Mouse (Mus musculus): ENCODE measurements at regions not wholly inside any gene's neighbourhood (a gene's known extent, or its start where the extent isn't known, plus 50 kb on each side); places are given as distances from the start of the nearest gene placed in this dataset.

GRCm38 (mm10) chr10:96515164-96515922 lies 101.5 kb upstream of the Btg1 start:
- in situ Hi-C loops (cut with MboI; ENCODE audit: low sequenced_read_pairs in 2 of 2, unreplicated experiment in 2 of 2) = no loop called here
- no peak overlapping the region for H3K4me3 ChIP-seq (ENCODE audit: insufficient read depth in 1 of 2, low read depth in 1 of 2, low read length in 2 of 2, poor library complexity in 1 of 2, severe bottlenecking in 1 of 2)
- no peaks in the 10 kb centered on the region for H3K9me3 ChIP-seq (ENCODE audit: control insufficient read depth, insufficient read depth, low read depth, low read length)
- no peak overlapping the region for H3K9ac ChIP-seq (ENCODE audit: insufficient read depth, low read depth, low read length, poor library complexity, severe bottlenecking)
- H3K27ac ChIP-seq (ENCODE audit: insufficient read depth, low read depth, low read length, poor library complexity, severe bottlenecking) = no peak overlapping the region
- no peak for TF ChIP-seq HCFC1 (IDR thresholded peaks at IDR 0.05; ENCODE audit: borderline replicate concordance, insufficient read depth, low read length)
- no peak for TF ChIP-seq MAFK (IDR thresholded peaks at IDR 0.05; ENCODE audit: insufficient read depth, low read depth, low read length)
- no peak for TF ChIP-seq ZC3H11A (IDR thresholded peaks at IDR 0.05; ENCODE audit: borderline replicate concordance, low read depth, low read length)
- TF ChIP-seq ZNF384 (IDR thresholded peaks at IDR 0.05; ENCODE audit: low read depth, low read length) = no peak
- TF ChIP-seq CHD2 (IDR thresholded peaks at IDR 0.05; ENCODE audit: low read depth, low read length) = no peak
- no peaks in the 10 kb centered on the region for H3K4me1 ChIP-seq (ENCODE audit: control insufficient read depth in 2 of 2, insufficient read depth in 2 of 2, low read length in 2 of 2, poor library complexity in 1 of 2)
- DNase-seq (ENCODE audit: low read depth, low spot score) = no peak
- no peaks in the 10 kb centered on the region for H3K36me3 ChIP-seq (ENCODE audit: control insufficient read depth, insufficient read depth, low read length, poor library complexity, severe bottlenecking)

GRCm38 (mm10) chr10:96515923-96516258 lies 100.9 kb upstream of the Btg1 start:
- TF ChIP-seq CHD2 (IDR thresholded peaks at IDR 0.05; ENCODE audit: low read depth, low read length) (no peak), ZC3H11A (IDR thresholded peaks at IDR 0.05; ENCODE audit: borderline replicate concordance, low read depth, low read length) (no peak), MAFK (IDR thresholded peaks at IDR 0.05; ENCODE audit: insufficient read depth, low read depth, low read length) (no peak), HCFC1 (IDR thresholded peaks at IDR 0.05; ENCODE audit: borderline replicate concordance, insufficient read depth, low read length) (no peak)
- DNase-seq (ENCODE audit: low read depth, low spot score) = no peak
- H3K27ac ChIP-seq (ENCODE audit: insufficient read depth, low read depth, low read length, poor library complexity, severe bottlenecking) = no peak overlapping the region
- in situ Hi-C loops (cut with MboI; ENCODE audit: low sequenced_read_pairs in 2 of 2, unreplicated experiment in 2 of 2) = no loop called here
- no peak overlapping the region for H3K9ac ChIP-seq (ENCODE audit: insufficient read depth, low read depth, low read length, poor library complexity, severe bottlenecking)
- H3K4me3 ChIP-seq (ENCODE audit: insufficient read depth in 1 of 2, low read depth in 1 of 2, low read length in 2 of 2, poor library complexity in 1 of 2, severe bottlenecking in 1 of 2) = no peak overlapping the region
- no peaks in the 10 kb centered on the region for H3K4me1 ChIP-seq (ENCODE audit: control insufficient read depth in 2 of 2, insufficient read depth in 2 of 2, low read length in 2 of 2, poor library complexity in 1 of 2)
- H3K9me3 ChIP-seq (ENCODE audit: control insufficient read depth, insufficient read depth, low read depth, low read length) = no peaks in the 10 kb centered on the region
- H3K36me3 ChIP-seq (ENCODE audit: control insufficient read depth, insufficient read depth, low read length, poor library complexity, severe bottlenecking) = no peaks in the 10 kb centered on the region

GRCm38 (mm10) chr10:96519411-96519810 lies 97.4 kb upstream of the Btg1 start:
- Histone ChIP-seq H3K36me3 (ENCODE audit: control insufficient read depth, insufficient read depth, low read length, poor library complexity, severe bottlenecking) (no peaks in the 10 kb centered on the region), H3K4me1 (ENCODE audit: control insufficient read depth in 2 of 2, insufficient read depth in 2 of 2, low read length in 2 of 2, poor library complexity in 1 of 2) (no peaks in the 10 kb centered on the region), H3K4me3 (ENCODE audit: insufficient read depth in 1 of 2, low read depth in 1 of 2, low read length in 2 of 2, poor library complexity in 1 of 2, severe bottlenecking in 1 of 2) (no peak overlapping the region), H3K27ac (ENCODE audit: insufficient read depth, low read depth, low read length, poor library complexity, severe bottlenecking) (no peak overlapping the region), H3K9me3 (ENCODE audit: control insufficient read depth, insufficient read depth, low read depth, low read length) (no peaks in the 10 kb centered on the region), H3K9ac (ENCODE audit: insufficient read depth, low read depth, low read length, poor library complexity, severe bottlenecking) (no peak overlapping the region)
- in situ Hi-C loops (cut with MboI; ENCODE audit: low sequenced_read_pairs in 2 of 2, unreplicated experiment in 2 of 2) = no loop called here
- TF ChIP-seq MAFK (IDR thresholded peaks at IDR 0.05; ENCODE audit: insufficient read depth, low read depth, low read length) (no peak), CHD2 (IDR thresholded peaks at IDR 0.05; ENCODE audit: low read depth, low read length) (no peak), ZC3H11A (IDR thresholded peaks at IDR 0.05; ENCODE audit: borderline replicate concordance, low read depth, low read length) (no peak), HCFC1 (IDR thresholded peaks at IDR 0.05; ENCODE audit: borderline replicate concordance, insufficient read depth, low read length) (no peak)
- DNase-seq (ENCODE audit: low read depth, low spot score) = no peak

- Histone ChIP-seq H3K4me3 (ENCODE audit: insufficient read depth in 1 of 2, low read depth in 1 of 2, low read length in 2 of 2, poor library complexity in 1 of 2, severe bottlenecking in 1 of 2) (no peak overlapping the region), H3K9me3 (ENCODE audit: control insufficient read depth, insufficient read depth, low read depth, low read length) (no peaks in the 10 kb centered on the region), H3K4me1 (ENCODE audit: control insufficient read depth in 2 of 2, insufficient read depth in 2 of 2, low read length in 2 of 2, poor library complexity in 1 of 2) (no peaks in the 10 kb centered on the region), H3K36me3 (ENCODE audit: control insufficient read depth, insufficient read depth, low read length, poor library complexity, severe bottlenecking) (no peaks in the 10 kb centered on the region), H3K9ac (ENCODE audit: insufficient read depth, low read depth, low read length, poor library complexity, severe bottlenecking) (no peak overlapping the region), H3K27ac (ENCODE audit: insufficient read depth, low read depth, low read length, poor library complexity, severe bottlenecking) (no peak overlapping the region)
- DNase-seq (ENCODE audit: low read depth, low spot score) = no peak
- TF ChIP-seq ZC3H11A (IDR thresholded peaks at IDR 0.05; ENCODE audit: borderline replicate concordance, low read depth, low read length) (no peak), CHD2 (IDR thresholded peaks at IDR 0.05; ENCODE audit: low read depth, low read length) (no peak), ZNF384 (IDR thresholded peaks at IDR 0.05; ENCODE audit: low read depth, low read length) (no peak), MAFK (IDR thresholded peaks at IDR 0.05; ENCODE audit: insufficient read depth, low read depth, low read length) (no peak), HCFC1 (IDR thresholded peaks at IDR 0.05; ENCODE audit: borderline replicate concordance, insufficient read depth, low read length) (no peak)
- in situ Hi-C loops (cut with MboI; ENCODE audit: low sequenced_read_pairs in 2 of 2, unreplicated experiment in 2 of 2) = no loop called here
Measured at GRCm38 (mm10) chr10:96520995-96521760, 95.6 kb upstream of the Btg1 start.

All from ES-E14 (cell line).